Mouse (Mus musculus) stomach, postnatal 0 days (tissue): ENCODE data around the gene Tead4.

Source experiments
- CTCF ChIP-seq: IDR thresholded peaks from 2 replicates; pipeline ENCODE4 v1.5.1; 2016; ENCODE audit warnings: antibody characterized with exemption, low read depth, mild to moderate bottlenecking, moderate library complexity
- EP300 ChIP-seq: optimal IDR thresholded peaks from 2 replicates; pipeline ENCODE3; 2016; ENCODE audit warnings: antibody characterized with exemption

- no peak for TF ChIP-seq CTCF
- TF ChIP-seq EP300 = no peak
Observed at GRCm38 (mm10) chr6:128232216-128232615, 68.4 kb downstream of the Tead4 start.
